Mouse (Mus musculus): ENCODE results near the gene Kbtbd4. TPM values are rescaled to one million over a fixed set of nuclear protein-coding genes. Genes with fewer than 3 reads are reported as not detected.

Gene Kbtbd4
- 61.9 and 62.3 TPM in 2 replicates for polyA plus RNA-seq (2015; fragmentation: Nextera tagmentation; extraction: Ambion mirVana)

DNA sequence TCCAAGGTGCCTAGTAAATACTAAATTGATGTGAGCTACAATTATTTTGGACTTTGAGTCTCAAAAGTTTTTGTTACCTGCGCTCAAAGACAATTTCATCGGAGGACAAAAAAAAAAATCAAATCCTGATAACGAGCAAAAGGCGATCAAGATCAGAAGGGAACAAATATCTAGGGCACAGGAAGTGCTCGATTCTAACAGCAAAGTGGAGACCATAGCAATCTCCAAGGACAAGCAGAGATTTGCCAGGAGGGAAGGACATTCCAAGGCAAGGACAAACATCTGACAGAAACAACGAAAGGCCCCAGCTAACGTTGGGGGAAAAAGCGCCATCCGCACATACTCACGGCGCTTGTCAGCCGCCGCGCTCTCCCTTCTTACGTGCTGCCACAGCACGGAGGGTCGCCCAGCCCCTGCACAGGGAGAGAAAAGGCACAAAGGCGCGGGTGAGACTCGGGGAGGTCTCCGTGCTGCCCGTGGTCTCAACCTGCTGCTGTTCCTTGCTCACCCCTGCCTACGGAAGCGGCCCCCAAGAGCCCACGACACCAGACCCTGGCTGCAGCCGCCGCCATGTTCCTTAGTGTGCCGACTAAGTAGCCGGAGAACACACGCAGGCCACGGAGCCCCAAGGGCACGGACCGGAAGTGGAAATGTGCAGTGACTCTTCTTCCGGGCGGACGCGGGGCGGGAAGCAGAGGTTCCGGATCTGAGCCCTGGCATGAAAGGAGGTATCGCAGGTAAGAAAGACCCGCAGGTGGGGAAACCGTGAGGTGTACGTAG, at the start of gene Kbtbd4, which contains the start of gene Ndufs3:
TSS of gene Kbtbd4 (plus strand) at position 665 of the 780 bp plus-strand sequence.
TSS of gene Ndufs3 (minus strand) at position 752 of the 780 bp plus-strand sequence.
- H3K36me3 ChIP-seq (ENCODE audit: control insufficient read depth, insufficient read depth): peaks cover 10% of the 10 kb centered on the region
- peak within 1 kb of the TSS; percentile 76 for H3K4me3 ChIP-seq (replicated peaks; ENCODE audit: low read length)
- peaks cover 27% of the 10 kb centered on the region for H3K4me1 ChIP-seq (replicated peaks; ENCODE audit: control insufficient read depth, insufficient read depth, low read length)
- peak within 1 kb of the TSS; percentile 85 for H3K9ac ChIP-seq (replicated peaks; ENCODE audit: low read depth, low read length)
- ATAC-seq: peak; percentile 96
- peak within 1 kb of the TSS; percentile 82 for H3K4me2 ChIP-seq (ENCODE audit: low read length)
- WGBS: under 1% methylated on average over 42 of the region's 43 CpGs
- no peaks in the 10 kb centered on the region for H3K27me3 ChIP-seq (replicated peaks; ENCODE audit: control insufficient read depth, insufficient read depth, low read length)
- no peaks in the 10 kb centered on the region for H3K9me3 ChIP-seq (ENCODE audit: control insufficient read depth, low read length)
- peak within 1 kb of the TSS; percentile 91 for H3K27ac ChIP-seq (ENCODE audit: low read length)

DNA sequence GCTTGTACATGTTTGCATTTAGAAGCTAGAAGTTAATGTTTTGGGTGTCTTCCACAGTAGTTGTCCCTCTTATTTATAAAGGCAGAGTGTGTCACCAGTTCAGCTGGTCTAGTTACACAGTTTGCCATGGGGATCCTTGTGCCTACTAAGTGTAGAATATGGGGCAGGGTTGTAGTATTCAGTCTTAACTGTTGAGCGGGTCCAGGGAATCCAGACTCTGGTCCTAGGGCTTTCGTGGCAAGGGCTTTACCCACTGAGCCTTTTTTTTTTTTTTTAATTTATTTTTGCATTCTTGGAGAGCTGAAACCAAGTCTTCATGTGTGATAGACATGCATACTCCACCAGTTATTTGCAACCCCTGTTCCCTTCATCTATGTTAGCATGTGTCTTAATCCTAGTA, 43.1 kb upstream of the Kbtbd4 start:
- H3K9ac ChIP-seq (replicated peaks; ENCODE audit: low read depth, low read length): no peak overlapping the region
- H3K27me3 ChIP-seq (replicated peaks; ENCODE audit: control insufficient read depth, insufficient read depth, low read length): no peaks in the 10 kb centered on the region
- H3K4me1 ChIP-seq (replicated peaks; ENCODE audit: control insufficient read depth, insufficient read depth, low read length): no peaks in the 10 kb centered on the region
- no peaks in the 10 kb centered on the region for H3K9me3 ChIP-seq (ENCODE audit: control insufficient read depth, low read length)
- no peak overlapping the region for H3K4me3 ChIP-seq (replicated peaks; ENCODE audit: low read length)
- no peak for ATAC-seq
- 95% methylated on average over 2 of the region's 2 CpGs for WGBS
- H3K27ac ChIP-seq (ENCODE audit: low read length): no peak overlapping the region
- H3K36me3 ChIP-seq (ENCODE audit: control insufficient read depth, insufficient read depth): peaks cover 49% of the 10 kb centered on the region
- H3K4me2 ChIP-seq (ENCODE audit: low read length): no peak overlapping the region

DNA sequence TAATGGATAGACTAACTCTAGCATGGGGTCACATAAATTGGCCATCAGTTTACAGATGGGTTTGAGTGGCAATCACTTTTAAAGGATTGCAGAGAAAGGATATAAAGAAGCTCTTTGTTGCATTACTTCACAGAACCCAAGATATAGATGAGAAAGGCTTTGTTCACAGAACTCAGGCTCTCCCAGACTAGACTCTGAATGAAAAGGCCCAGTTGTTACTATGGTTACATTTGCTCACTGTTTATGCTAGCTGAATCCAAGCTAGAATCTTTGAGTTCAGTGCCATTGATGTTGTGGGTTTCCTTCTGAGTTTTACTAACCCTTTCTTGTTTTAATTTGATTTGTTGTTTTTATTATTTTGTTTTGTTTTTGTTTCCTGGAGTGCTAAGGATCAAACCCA, 40.4 kb upstream of the Kbtbd4 start:
- H3K4me1 ChIP-seq (replicated peaks; ENCODE audit: control insufficient read depth, insufficient read depth, low read length): no peaks in the 10 kb centered on the region
- H3K9ac ChIP-seq (replicated peaks; ENCODE audit: low read depth, low read length): no peak overlapping the region
- peaks cover 43% of the 10 kb centered on the region for H3K36me3 ChIP-seq (ENCODE audit: control insufficient read depth, insufficient read depth)
- no peaks in the 10 kb centered on the region for H3K9me3 ChIP-seq (ENCODE audit: control insufficient read depth, low read length)
- no peak overlapping the region for H3K4me2 ChIP-seq (ENCODE audit: low read length)
- no peak overlapping the region for H3K27ac ChIP-seq (ENCODE audit: low read length)
- peak; percentile 41; the same call in 1 of the 2 replicates for ATAC-seq
- H3K4me3 ChIP-seq (replicated peaks; ENCODE audit: low read length): no peak overlapping the region
- H3K27me3 ChIP-seq (replicated peaks; ENCODE audit: control insufficient read depth, insufficient read depth, low read length): no peaks in the 10 kb centered on the region

GRCm38 (mm10) chr2:90866524-90866923, 38.0 kb upstream of the Kbtbd4 start:
- H3K27me3 ChIP-seq (replicated peaks; ENCODE audit: control insufficient read depth, insufficient read depth, low read length): no peaks in the 10 kb centered on the region
- no peak overlapping the region for H3K4me2 ChIP-seq (ENCODE audit: low read length)
- peak; percentile 88 for ATAC-seq
- no peak overlapping the region for H3K9ac ChIP-seq (replicated peaks; ENCODE audit: low read depth, low read length)
- no peak overlapping the region for H3K27ac ChIP-seq (ENCODE audit: low read length)
- peaks cover 32% of the 10 kb centered on the region for H3K36me3 ChIP-seq (ENCODE audit: control insufficient read depth, insufficient read depth)
- peaks cover 7% of the 10 kb centered on the region; the same call in 1 of the 2 replicates for H3K4me1 ChIP-seq (replicated peaks; ENCODE audit: control insufficient read depth, insufficient read depth, low read length)
- 14% methylated on average over 3 of the region's 3 CpGs for WGBS
- no peaks in the 10 kb centered on the region for H3K9me3 ChIP-seq (ENCODE audit: control insufficient read depth, low read length)
- H3K4me3 ChIP-seq (replicated peaks; ENCODE audit: low read length): no peak overlapping the region

- no peak overlapping the region for H3K4me2 ChIP-seq (ENCODE audit: low read length)
- no peaks in the 10 kb centered on the region for H3K9me3 ChIP-seq (ENCODE audit: control insufficient read depth, low read length)
- WGBS: 52% methylated on average over 4 of the region's 4 CpGs
- H3K4me1 ChIP-seq (replicated peaks; ENCODE audit: control insufficient read depth, insufficient read depth, low read length): peaks cover 10% of the 10 kb centered on the region; the same call in 1 of the 2 replicates
- H3K36me3 ChIP-seq (ENCODE audit: control insufficient read depth, insufficient read depth): peaks cover 11% of the 10 kb centered on the region
- no peak overlapping the region for H3K9ac ChIP-seq (replicated peaks; ENCODE audit: low read depth, low read length)
- ATAC-seq: no peak
- H3K27me3 ChIP-seq (replicated peaks; ENCODE audit: control insufficient read depth, insufficient read depth, low read length): no peaks in the 10 kb centered on the region
- H3K27ac ChIP-seq (ENCODE audit: low read length): no peak overlapping the region
- H3K4me3 ChIP-seq (replicated peaks; ENCODE audit: low read length): no peak overlapping the region
Measured at GRCm38 (mm10) chr2:90870136-90870601, 34.4 kb upstream of the Kbtbd4 start.

DNA sequence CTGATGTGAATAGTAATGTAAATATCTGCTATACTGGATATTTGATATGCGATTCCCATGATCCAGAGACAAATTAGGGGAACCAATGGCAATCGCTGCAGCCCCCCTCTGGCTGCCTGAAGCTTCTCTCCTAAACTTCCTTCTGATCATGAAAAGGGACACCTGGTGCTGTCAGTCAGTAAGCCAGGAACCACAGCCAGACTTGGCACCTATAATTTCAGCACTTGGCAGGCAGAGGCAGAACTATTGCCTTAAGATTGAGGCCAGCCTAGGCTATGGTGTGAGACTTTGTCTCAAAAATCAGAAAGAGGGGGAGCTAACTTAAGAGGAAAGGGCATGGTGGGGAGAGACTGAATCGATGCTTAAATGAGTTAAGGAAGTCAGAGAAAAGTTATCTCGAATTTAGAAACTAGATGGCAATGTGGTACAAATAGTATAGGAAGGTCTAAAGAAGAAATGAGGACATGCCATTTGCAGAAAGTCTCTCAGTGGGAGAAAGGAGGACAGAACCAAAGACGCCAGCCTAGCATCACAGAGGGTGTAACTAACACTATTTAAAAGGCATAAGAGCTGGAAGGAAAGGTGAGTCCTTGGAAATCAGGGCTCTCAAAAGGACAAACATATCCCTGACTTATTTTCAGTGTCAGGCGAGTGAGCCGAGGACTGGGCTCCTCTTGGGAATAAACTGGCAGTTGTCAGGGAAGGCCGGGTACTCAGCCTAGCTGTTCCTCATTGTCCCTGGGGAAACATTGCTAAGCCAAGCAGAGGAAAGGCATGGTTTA, 33.2 kb upstream of the Kbtbd4 start:
- no peak overlapping the region for H3K9ac ChIP-seq (replicated peaks; ENCODE audit: low read depth, low read length)
- peaks cover 5% of the 10 kb centered on the region for H3K36me3 ChIP-seq (ENCODE audit: control insufficient read depth, insufficient read depth)
- H3K27me3 ChIP-seq (replicated peaks; ENCODE audit: control insufficient read depth, insufficient read depth, low read length): no peaks in the 10 kb centered on the region
- 68% methylated on average over 8 of the region's 8 CpGs for WGBS
- H3K4me3 ChIP-seq (replicated peaks; ENCODE audit: low read length): no peak overlapping the region
- H3K4me1 ChIP-seq (replicated peaks; ENCODE audit: control insufficient read depth, insufficient read depth, low read length): peaks cover 10% of the 10 kb centered on the region; the same call in 1 of the 2 replicates
- H3K4me2 ChIP-seq (ENCODE audit: low read length): no peak overlapping the region
- H3K9me3 ChIP-seq (ENCODE audit: control insufficient read depth, low read length): no peaks in the 10 kb centered on the region
- H3K27ac ChIP-seq (ENCODE audit: low read length): no peak overlapping the region; the same call in 1 of the 2 replicates
- ATAC-seq: peak; percentile 43; the same call in 1 of the 2 replicates

- 72% methylated on average over 1 of the region's 1 CpGs for WGBS
- H3K4me1 ChIP-seq (replicated peaks; ENCODE audit: control insufficient read depth, insufficient read depth, low read length): peaks cover 10% of the 10 kb centered on the region; the same call in 1 of the 2 replicates
- no peak overlapping the region for H3K4me2 ChIP-seq (ENCODE audit: low read length)
- ATAC-seq: no peak
- no peak overlapping the region for H3K4me3 ChIP-seq (replicated peaks; ENCODE audit: low read length)
- no peak overlapping the region for H3K9ac ChIP-seq (replicated peaks; ENCODE audit: low read depth, low read length)
- H3K36me3 ChIP-seq (ENCODE audit: control insufficient read depth, insufficient read depth): no peaks in the 10 kb centered on the region
- no peaks in the 10 kb centered on the region for H3K9me3 ChIP-seq (ENCODE audit: control insufficient read depth, low read length)
- no peaks in the 10 kb centered on the region for H3K27me3 ChIP-seq (replicated peaks; ENCODE audit: control insufficient read depth, insufficient read depth, low read length)
- no peak overlapping the region for H3K27ac ChIP-seq (ENCODE audit: low read length)
Measured at GRCm38 (mm10) chr2:90874025-90874424, 30.5 kb upstream of the Kbtbd4 start.

DNA sequence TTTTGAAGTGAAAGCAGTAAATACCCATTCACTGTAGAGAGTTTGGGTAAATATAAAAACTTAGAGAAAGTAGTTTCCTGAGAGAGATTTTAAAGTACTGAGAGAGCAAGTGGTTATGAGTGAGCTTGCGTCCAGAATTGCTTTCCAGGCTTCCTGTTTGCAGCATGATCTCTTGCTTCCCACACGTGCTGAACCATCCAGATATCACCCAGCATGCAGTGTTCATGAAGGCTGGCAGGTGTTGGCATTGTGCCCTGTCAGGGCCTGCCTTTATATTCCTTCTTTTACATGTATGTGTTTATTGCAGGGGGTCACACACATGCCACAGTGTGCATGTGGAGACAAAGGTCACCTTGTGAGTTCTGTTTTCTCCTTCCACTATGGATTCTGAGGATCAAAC, 29.3 kb upstream of the Kbtbd4 start:
- H3K9ac ChIP-seq (replicated peaks; ENCODE audit: low read depth, low read length): no peak overlapping the region
- no peak overlapping the region for H3K4me3 ChIP-seq (replicated peaks; ENCODE audit: low read length)
- WGBS: 73% methylated on average over 2 of the region's 2 CpGs
- no peak overlapping the region for H3K4me2 ChIP-seq (ENCODE audit: low read length)
- no peaks in the 10 kb centered on the region for H3K9me3 ChIP-seq (ENCODE audit: control insufficient read depth, low read length)
- no peak for ATAC-seq
- H3K27me3 ChIP-seq (replicated peaks; ENCODE audit: control insufficient read depth, insufficient read depth, low read length): no peaks in the 10 kb centered on the region
- no peak overlapping the region for H3K27ac ChIP-seq (ENCODE audit: low read length)
- H3K36me3 ChIP-seq (ENCODE audit: control insufficient read depth, insufficient read depth): no peaks in the 10 kb centered on the region
- H3K4me1 ChIP-seq (replicated peaks; ENCODE audit: control insufficient read depth, insufficient read depth, low read length): peaks cover 10% of the 10 kb centered on the region

GRCm38 (mm10) chr2:90877584-90878259, 26.8 kb upstream of the Kbtbd4 start:
- 77% methylated on average over 4 of the region's 5 CpGs for WGBS
- no peak overlapping the region for H3K27ac ChIP-seq (ENCODE audit: low read length)

More at GRCm38 (mm10) chr2:90877584-90878259, 26.8 kb upstream of the Kbtbd4 start:
- H3K4me1 ChIP-seq (replicated peaks; ENCODE audit: control insufficient read depth, insufficient read depth, low read length): peaks cover 4% of the 10 kb centered on the region
- H3K4me2 ChIP-seq (ENCODE audit: low read length): no peak overlapping the region
- H3K27me3 ChIP-seq (replicated peaks; ENCODE audit: control insufficient read depth, insufficient read depth, low read length): no peaks in the 10 kb centered on the region
- ATAC-seq: no peak
- H3K36me3 ChIP-seq (ENCODE audit: control insufficient read depth, insufficient read depth): no peaks in the 10 kb centered on the region
- H3K9ac ChIP-seq (replicated peaks; ENCODE audit: low read depth, low read length): no peak overlapping the region
- no peaks in the 10 kb centered on the region for H3K9me3 ChIP-seq (ENCODE audit: control insufficient read depth, low read length)
- no peak overlapping the region for H3K4me3 ChIP-seq (replicated peaks; ENCODE audit: low read length)

Data from forebrain, embryonic 16.5 days (tissue).